ENCODE assay signal across 11 mouse cellular contexts in the genomic region with DNA sequence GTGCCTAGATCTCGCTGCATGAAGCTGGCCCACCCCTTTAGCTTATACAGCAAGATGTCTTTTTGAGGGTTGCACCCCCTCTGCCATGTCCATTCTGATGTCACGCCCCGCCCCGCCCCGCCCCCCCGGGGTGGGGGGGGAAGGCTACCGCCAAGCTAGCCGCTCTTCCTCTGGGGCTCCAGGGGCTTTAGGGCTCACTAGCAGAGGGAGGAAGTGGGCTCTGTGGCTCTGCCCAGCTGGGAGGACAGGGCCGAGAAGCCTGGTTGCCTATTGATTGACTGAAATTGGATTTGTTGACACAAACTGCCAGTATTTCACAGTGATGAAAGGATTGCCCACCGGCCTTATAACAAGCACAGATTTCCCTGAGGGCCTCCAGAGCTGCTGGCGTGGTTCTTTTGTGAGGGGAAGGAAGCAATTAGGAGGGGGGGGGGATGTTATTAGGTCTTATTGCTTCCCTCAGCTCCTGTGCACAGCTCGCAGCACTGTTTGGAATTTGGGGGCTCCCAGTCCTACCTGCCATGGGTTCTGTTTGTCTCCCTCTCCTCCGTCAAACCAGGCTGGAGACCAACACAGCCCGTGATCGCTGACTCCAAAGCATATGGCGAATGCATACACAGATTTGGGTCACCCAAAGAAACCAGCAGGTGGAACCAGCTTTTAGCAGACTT.
DNase-seq lines count a peak whose midpoint lies in the region; ATAC-seq lines count a peak whose summit lies in the region.
"Had no signal": no experiment of that assay in that cellular context is flagged by ENCODE, and none has a peak within 500 bp of the region (broad histone marks: within the 10 kb centered on the region; RNA-seq: fewer than 3 reads in every experiment).

No protein-coding gene starts in this region.

- H3K27me3 ChIP-seq in lung, embryonic 15.5 days: no peaks in the 10 kb centered on the region; the same call in 1 of the 2 replicates
- H3K27me3 ChIP-seq in forebrain, embryonic 12.5 days: no peaks in the 10 kb centered on the region
- no peaks in the 10 kb centered on the region for H3K27me3 ChIP-seq in limb, embryonic 13.5 days
- H3K27me3 ChIP-seq in liver, embryonic 11.5 days (replicated peaks; ENCODE audit: control insufficient read depth, insufficient read depth, low read length): peaks cover 2% of the 10 kb centered on the region
- H3K27me3 ChIP-seq: intestine, embryonic 15.5 days had no signal

- DNase-seq in lung, postnatal 14 days: no peak
- peak; percentile 65 for DNase-seq in retina, postnatal 1 day
- DNase-seq in Muller cell, postnatal 12 days (ENCODE audit: inconsistent ontology term): no peak
- no peak for DNase-seq in liver, embryonic 11.5 days (ENCODE audit: low spot score)
- no peak for DNase-seq in left cerebral cortex, adult 8-10 months (ENCODE audit: low spot score in 2 of 2)
- DNase-seq: thymus, postnatal 25 days had no signal

- H3K9ac ChIP-seq in lung, embryonic 15.5 days: no peak overlapping the region
- H3K9ac ChIP-seq in forebrain, embryonic 12.5 days: peak overlapping the region; percentile 18; the same call in 1 of the 2 replicates
- no peak overlapping the region for H3K9ac ChIP-seq in limb, embryonic 13.5 days
- no peak overlapping the region for H3K9ac ChIP-seq in liver, embryonic 11.5 days (ENCODE audit: low read depth, low read length)
- H3K9ac ChIP-seq: intestine, embryonic 15.5 days had no signal

- H3K4me1 ChIP-seq in lung, embryonic 15.5 days: 0 out of 2 replicates have a peak, but pooled peaks cover 3% of the 10 kb centered on the region
- peaks cover 38% of the 10 kb centered on the region for H3K4me1 ChIP-seq in forebrain, embryonic 12.5 days
- peaks cover 25% of the 10 kb centered on the region for H3K4me1 ChIP-seq in limb, embryonic 13.5 days
- H3K4me1 ChIP-seq in liver, embryonic 11.5 days (replicated peaks; ENCODE audit: control insufficient read depth, insufficient read depth, low read length): no peaks in the 10 kb centered on the region; the same call in 1 of the 2 replicates
- H3K4me1 ChIP-seq: intestine, embryonic 15.5 days had no signal

- no peak overlapping the region for H3K27ac ChIP-seq in lung, embryonic 15.5 days
- H3K27ac ChIP-seq in forebrain, embryonic 12.5 days: peak overlapping the region; percentile 88
- H3K27ac ChIP-seq in limb, embryonic 13.5 days: no peak overlapping the region
- H3K27ac ChIP-seq in liver, embryonic 11.5 days (ENCODE audit: low read depth, low read length): no peak overlapping the region
- H3K27ac ChIP-seq: intestine, embryonic 15.5 days had no signal

- peak overlapping the region; percentile 35 for H3K4me2 ChIP-seq in lung, embryonic 15.5 days
- peak overlapping the region; percentile 38 for H3K4me2 ChIP-seq in forebrain, embryonic 12.5 days
- peak overlapping the region; percentile 47 for H3K4me2 ChIP-seq in limb, embryonic 13.5 days (replicated peaks)
- no peak overlapping the region for H3K4me2 ChIP-seq in liver, embryonic 11.5 days
- H3K4me2 ChIP-seq: intestine, embryonic 15.5 days had no signal

- H3K9me3 ChIP-seq in lung, embryonic 15.5 days: no peaks in the 10 kb centered on the region
- H3K9me3 ChIP-seq in forebrain, embryonic 12.5 days: 0 out of 2 replicates have a peak, but pooled peaks cover 3% of the 10 kb centered on the region
- peaks cover 8% of the 10 kb centered on the region; the same call in 1 of the 2 replicates for H3K9me3 ChIP-seq in limb, embryonic 13.5 days
- H3K9me3 ChIP-seq in liver, embryonic 11.5 days (ENCODE audit: control insufficient read depth, low read length): no peaks in the 10 kb centered on the region
- H3K9me3 ChIP-seq: G1E; intestine, embryonic 15.5 days had no signal

- no peak overlapping the region for H3K4me3 ChIP-seq in lung, embryonic 15.5 days
- H3K4me3 ChIP-seq in forebrain, embryonic 12.5 days (replicated peaks): no peak overlapping the region
- 0 out of 2 replicates have a peak overlapping the region, but pooled peaks have one; percentile 2 for H3K4me3 ChIP-seq in limb, embryonic 13.5 days
- no peak overlapping the region for H3K4me3 ChIP-seq in liver, embryonic 11.5 days (ENCODE audit: low read depth, low read length)
- H3K4me3 ChIP-seq: intestine, embryonic 15.5 days had no signal

- ATAC-seq in lung, embryonic 15.5 days (ENCODE audit: borderline replicate concordance, extremely low read depth, low FRiP score, low TSS enrichment): peak; percentile 23; the same call in 1 of the 2 replicates
- ATAC-seq in forebrain, embryonic 12.5 days (ENCODE audit: low FRiP score): peak; percentile 69
- no peak for ATAC-seq in limb, embryonic 13.5 days (ENCODE audit: low FRiP score, low read depth)
- no peak for ATAC-seq in liver, embryonic 11.5 days (replicated peaks; ENCODE audit: low FRiP score)
- ATAC-seq: intestine, embryonic 15.5 days had no signal

- WGBS in lung, embryonic 15.5 days: 20% methylated on average over 16 of the region's 16 CpGs
- 11% methylated on average over 16 of the region's 16 CpGs for WGBS in forebrain, embryonic 12.5 days
- 11% methylated on average over 16 of the region's 16 CpGs for WGBS in limb, embryonic 13.5 days
- WGBS in liver, embryonic 11.5 days: 27% methylated on average over 16 of the region's 16 CpGs

- H3K36me3 ChIP-seq in lung, embryonic 15.5 days: no peaks in the 10 kb centered on the region
- H3K36me3 ChIP-seq in forebrain, embryonic 12.5 days (replicated peaks): no peaks in the 10 kb centered on the region
- H3K36me3 ChIP-seq in limb, embryonic 13.5 days: no peaks in the 10 kb centered on the region
- H3K36me3 ChIP-seq in liver, embryonic 11.5 days (ENCODE audit: control insufficient read depth, insufficient read depth, low read length): no peaks in the 10 kb centered on the region
- H3K36me3 ChIP-seq: G1E; intestine, embryonic 15.5 days had no signal

Comparison
In these comparisons a context has a peak if more than half of its experiments do, and no peak if none do; other contexts are left out.
1. ATAC-seq: peak in lung, embryonic 15.5 days (single experiment) and forebrain, embryonic 12.5 days (single experiment); none in limb, embryonic 13.5 days (single experiment) and liver, embryonic 11.5 days (single experiment).